Mouse (Mus musculus) limb, embryonic 14.5 days (tissue): Measurements from ENCODE around the gene Tenm2. TPM values are rescaled to one million over a fixed set of nuclear protein-coding genes. Genes with fewer than 3 reads are reported as not detected.

ENCODE experiments used
- ATAC-seq: fragments of 200-750 bp; cut with Nextera tagmentation; 2 replicates; pipeline ENCODE4 v1.8.0; 2017; ENCODE audit warnings: low read depth, moderate number of reproducible peaks, moderate TSS enrichment; ENCODE audit not compliant: low FRiP score
- DNase-seq: peaks from one replicate; pipeline ENCODE4 v3.0.0-alpha.2; 2015; ENCODE audit warnings: low spot score
- H3K27ac ChIP-seq: fragments of 300-500 bp; sonication (generic); replicated peaks from 2 replicates; pipeline ENCODE4 v1.5.1; 2014; ENCODE audit warnings: low read depth, mild to moderate bottlenecking, low read length, moderate library complexity, mixed read lengths
- H3K27me3 ChIP-seq: fragments of 300-500 bp; sonication (generic); 2 replicates; pipeline ENCODE4 v1.6.1; 2014; ENCODE audit warnings: low read length, mixed read lengths; ENCODE audit not compliant: control insufficient read depth, insufficient read depth
- H3K36me3 ChIP-seq: fragments of 300-500 bp; sonication (generic); 2 replicates; pipeline ENCODE4 v1.6.1; 2014; ENCODE audit warnings: mild to moderate bottlenecking, low read length, moderate library complexity, mixed read lengths; ENCODE audit not compliant: control insufficient read depth, insufficient read depth
- H3K4me1 ChIP-seq: fragments of 300-500 bp; sonication (generic); 2 replicates; pipeline ENCODE4 v1.6.1; 2014; ENCODE audit warnings: antibody characterized with exemption, low read length, mixed read lengths; ENCODE audit not compliant: control insufficient read depth, insufficient read depth
- H3K4me2 ChIP-seq: fragments of 300-500 bp; sonication (generic); replicated peaks from 2 replicates; pipeline ENCODE4 v1.6.1; 2014; ENCODE audit warnings: low read depth, mild to moderate bottlenecking, low read length, moderate library complexity; ENCODE audit not compliant: severe bottlenecking
- H3K4me3 ChIP-seq: fragments of 300-500 bp; sonication (generic); replicated peaks from 2 replicates; pipeline ENCODE4 v1.5.1; 2014; ENCODE audit warnings: low read length
- H3K9ac ChIP-seq: fragments of 300-500 bp; sonication (generic); 2 replicates; pipeline ENCODE4 v1.6.1; 2014; ENCODE audit warnings: mild to moderate bottlenecking, low read depth, low read length, moderate library complexity; ENCODE audit not compliant: severe bottlenecking
- H3K9me3 ChIP-seq: fragments of 300-500 bp; sonication (generic); 2 replicates; pipeline ENCODE4 v1.6.1; 2016; ENCODE audit warnings: low read length; ENCODE audit not compliant: control insufficient read depth
- POLR2A ChIP-seq: fragments of 200-500 bp; IDR thresholded peaks from 2 replicates; pipeline ENCODE4 v1.8.0; 2012; ENCODE audit warnings: inconsistent platforms, mild to moderate bottlenecking, moderate library complexity, borderline replicate concordance; ENCODE audit not compliant: insufficient read depth, insufficient read length; ENCODE audit errors: extremely low read depth
- WGBS: fragments of 180-500 bp; shearing (Covaris S2); extraction: QIAGEN DNeasy Blood & Tissue Kit; methylation state at CpG from one replicate; pipeline ENCODE4 v1.1.7; 2014; 5-methylcytosine and 5-hydroxymethylcytosine counted together
- polyA plus RNA-seq, 2 experiments: library from polyadenylated mRNA; depleted of rRNA in 1 of 2; stranded (reverse) in 1 of 2; unstranded in 1 of 2; fragments of >200 nt; fragmentation: Nextera tagmentation in 1 of 2; extraction: Ambion mirVana in 1 of 2; gene quantifications; 2 replicates each; pipeline versions ENCODE4 v1.2.1 to v1.2.3; 2012 to 2014

The Tenm2 gene
- polyA plus RNA-seq, 2 experiments, result 3.7 to 5.6 TPM

DNA sequence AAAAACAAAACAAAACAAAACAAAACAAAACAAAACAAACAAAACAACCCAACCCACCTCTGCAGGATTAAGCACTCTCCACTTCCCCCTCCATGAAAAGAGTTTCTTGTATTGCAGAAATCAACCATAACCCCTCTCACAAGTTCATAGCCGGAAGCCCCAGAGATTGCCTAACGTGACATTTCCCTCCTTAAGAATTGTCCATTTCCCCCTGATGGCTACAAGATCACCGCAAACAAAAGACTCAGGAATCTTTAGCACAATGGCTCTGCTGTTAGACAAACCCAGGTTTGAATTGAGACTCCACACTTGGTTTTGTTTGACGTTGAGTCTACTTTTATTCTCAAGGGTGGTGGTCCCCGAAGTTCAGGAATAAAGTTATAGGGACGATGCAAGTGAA lies 1063.2 kb downstream of the Tenm2 start:
- no peaks in the 10 kb centered on the region for H3K9me3 ChIP-seq
- H3K9ac ChIP-seq, result no peak overlapping the region
- no peak overlapping the region for H3K4me2 ChIP-seq
- no peak overlapping the region for H3K27ac ChIP-seq
- DNase-seq (no peak), ATAC-seq (no peak)
- no peak for TF ChIP-seq POLR2A
- no peaks in the 10 kb centered on the region for H3K27me3 ChIP-seq
- H3K36me3 ChIP-seq, result no peaks in the 10 kb centered on the region
- H3K4me1 ChIP-seq, result no peaks in the 10 kb centered on the region
- WGBS, result 79% methylated on average over 6 of the region's 6 CpGs
- no peak overlapping the region for H3K4me3 ChIP-seq

DNA sequence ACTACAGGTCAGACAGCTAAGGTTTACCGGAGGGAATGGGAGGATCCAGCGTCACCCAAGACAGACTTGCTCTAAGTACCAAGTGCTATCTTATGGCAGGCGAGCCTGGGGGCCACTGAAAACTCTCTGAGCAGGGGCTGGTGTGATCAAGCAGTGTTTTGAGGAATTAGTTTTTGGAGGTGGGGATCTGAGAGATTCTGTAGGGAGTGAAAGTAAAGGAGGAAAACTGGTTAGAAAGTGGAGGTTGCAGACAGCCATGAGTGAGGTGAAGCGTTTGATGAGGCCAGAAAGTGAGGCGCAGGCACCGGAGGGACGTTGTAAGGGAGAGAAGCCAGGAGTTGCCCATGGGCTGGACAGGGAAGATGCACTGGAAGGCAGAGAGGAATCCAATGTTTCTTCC lies 1063.8 kb downstream of the Tenm2 start:
- H3K27me3 ChIP-seq, result no peaks in the 10 kb centered on the region
- H3K9ac ChIP-seq, result no peak overlapping the region
- H3K27ac ChIP-seq, result no peak overlapping the region
- no peak overlapping the region for H3K4me2 ChIP-seq
- H3K4me1 ChIP-seq, result no peaks in the 10 kb centered on the region
- H3K4me3 ChIP-seq, result no peak overlapping the region
- no peak for ATAC-seq
- no peak for DNase-seq
- TF ChIP-seq POLR2A, result no peak
- no peaks in the 10 kb centered on the region for H3K36me3 ChIP-seq
- 80% methylated on average over 7 of the region's 7 CpGs for WGBS
- H3K9me3 ChIP-seq, result no peaks in the 10 kb centered on the region

DNA sequence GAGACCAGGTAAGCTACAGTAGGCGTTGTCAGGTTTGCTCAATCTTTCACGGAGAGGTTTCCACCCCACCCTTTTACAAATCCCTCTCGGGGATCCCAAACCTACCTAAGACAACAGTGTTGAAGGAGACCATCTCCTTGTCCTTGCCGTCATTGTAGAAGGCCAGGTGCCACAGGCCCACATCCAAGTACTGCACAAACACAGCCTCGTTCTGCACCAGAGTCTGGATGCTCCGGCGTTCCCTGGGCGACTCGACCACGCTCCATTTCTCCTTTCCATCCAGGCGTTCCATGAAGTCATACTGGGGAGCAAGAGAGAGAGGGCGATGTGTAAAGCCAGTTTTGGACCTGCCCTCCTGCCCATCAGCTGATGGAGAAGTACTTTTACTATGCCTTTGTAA lies 1064.5 kb downstream of the Tenm2 start:
- no peak overlapping the region for H3K4me3 ChIP-seq
- 88% methylated on average over 12 of the region's 12 CpGs for WGBS
- DNase-seq (no peak), ATAC-seq (no peak)
- H3K27ac ChIP-seq, result no peak overlapping the region
- no peaks in the 10 kb centered on the region for H3K27me3 ChIP-seq
- no peak overlapping the region for H3K4me2 ChIP-seq
- H3K36me3 ChIP-seq, result no peaks in the 10 kb centered on the region
- H3K9me3 ChIP-seq, result no peaks in the 10 kb centered on the region
- H3K4me1 ChIP-seq, result no peaks in the 10 kb centered on the region
- no peak overlapping the region for H3K9ac ChIP-seq
- TF ChIP-seq POLR2A, result no peak

DNA sequence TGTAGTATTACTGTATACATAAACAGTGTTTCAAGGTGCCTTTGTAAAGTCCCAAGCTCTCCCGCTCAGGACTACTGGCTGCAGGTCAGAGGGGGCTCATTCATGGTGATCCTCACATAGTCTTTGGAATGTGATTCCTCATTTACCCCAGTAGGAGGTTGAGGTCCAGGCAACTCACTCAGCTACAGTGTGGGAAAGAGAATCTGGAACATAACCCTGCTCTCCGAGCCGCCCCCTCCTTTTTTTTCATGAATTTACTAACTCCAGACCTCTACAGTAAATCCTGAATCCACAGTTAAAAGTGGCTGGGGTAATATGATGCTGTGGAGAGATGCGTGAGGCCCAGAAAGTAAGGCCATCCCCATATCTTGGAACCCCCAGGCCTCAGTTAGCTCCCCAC lies 1066.0 kb downstream of the Tenm2 start:
- Histone ChIP-seq H3K27me3 (no peaks in the 10 kb centered on the region), H3K9ac (no peak overlapping the region), H3K4me3 (no peak overlapping the region), H3K36me3 (no peaks in the 10 kb centered on the region), H3K4me2 (no peak overlapping the region), H3K9me3 (no peaks in the 10 kb centered on the region), H3K4me1 (no peaks in the 10 kb centered on the region), H3K27ac (no peak overlapping the region)
- TF ChIP-seq POLR2A, result no peak
- peak; percentile 81 for ATAC-seq
- 36% methylated on average over 4 of the region's 4 CpGs for WGBS
- no peak for DNase-seq

DNA sequence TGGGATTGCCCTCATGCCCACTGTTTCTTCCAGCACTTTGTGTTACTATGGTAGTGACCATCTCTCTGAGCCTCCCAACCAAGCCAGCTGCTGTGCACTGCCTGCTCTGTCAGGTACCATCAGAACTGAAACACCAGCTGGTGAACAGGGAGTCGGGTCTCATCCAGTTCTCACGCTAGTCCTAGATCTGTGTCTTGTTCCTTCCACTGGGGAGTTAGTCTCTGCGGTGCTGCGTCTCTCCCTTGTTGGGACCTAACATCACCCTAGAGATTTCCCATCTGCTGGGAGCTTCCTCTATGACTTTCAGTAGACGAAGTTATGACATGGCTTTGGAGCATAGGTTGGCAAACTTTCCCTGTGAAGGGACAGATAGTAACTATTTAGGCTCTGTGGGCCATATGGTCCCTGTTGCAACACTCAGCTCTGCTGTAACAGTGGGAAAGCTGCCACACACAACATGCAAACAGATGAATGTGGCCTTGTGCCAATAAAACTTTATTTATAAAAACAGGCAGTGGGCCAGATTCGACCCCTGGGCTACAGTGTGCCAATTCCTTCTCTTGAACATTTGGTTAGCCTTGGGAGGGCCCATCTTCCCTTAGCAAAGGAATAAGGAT lies 1066.7 kb downstream of the Tenm2 start:
- TF ChIP-seq POLR2A, result no peak
- no peak overlapping the region for H3K27ac ChIP-seq
- H3K9me3 ChIP-seq, result no peaks in the 10 kb centered on the region
- H3K4me3 ChIP-seq, result no peak overlapping the region
- H3K4me1 ChIP-seq, result no peaks in the 10 kb centered on the region
- ATAC-seq (no peak), DNase-seq (peak; percentile 16)
- H3K27me3 ChIP-seq, result no peaks in the 10 kb centered on the region
- no peaks in the 10 kb centered on the region for H3K36me3 ChIP-seq
- no peak overlapping the region for H3K4me2 ChIP-seq
- no peak overlapping the region for H3K9ac ChIP-seq
- WGBS, result 84% methylated on average over 6 of the region's 6 CpGs
